Mouse (Mus musculus) layer of hippocampus, adult 9-11 months (tissue): Measurements from ENCODE around the gene Rhog.

ENCODE experiments used
- DNase-seq: peaks from one replicate; pipeline ENCODE4 v3.0.0; 2022

Gene Rhog

GRCm38 (mm10) chr7:102211071-102211470 is 44.8 kb downstream of the Rhog start:
- DNase-seq = no peak

GRCm38 (mm10) chr7:102209756-102210721 is 45.8 kb downstream of the Rhog start, which contains the start of the genes Nup98 and Pgap2:
Nup98 (minus strand) TSS chr7:102210176.
Pgap2 (plus strand) TSS chr7:102210208.
- peak; percentile 99 for DNase-seq

- no peak for DNase-seq
These were observed 47.0 kb downstream of the Rhog start for GRCm38 (mm10) chr7:102208806-102209363.

GRCm38 (mm10) chr7:102205646-102206045 is 50.2 kb downstream of the Rhog start:
- DNase-seq = no peak

- no peak for DNase-seq
These were observed 51.5 kb downstream of the Rhog start for GRCm38 (mm10) chr7:102204296-102204857.

- no peak for DNase-seq
These were observed 54.7 kb downstream of the Rhog start for GRCm38 (mm10) chr7:102200996-102201785.

GRCm38 (mm10) chr7:102200576-102200975 is 55.3 kb downstream of the Rhog start:
- no peak for DNase-seq

GRCm38 (mm10) chr7:102192356-102192755 is 63.5 kb downstream of the Rhog start:
- no peak for DNase-seq
